Mouse (Mus musculus): Measurements from ENCODE around the gene Tbc1d14. TPM values are rescaled to one million over a fixed set of nuclear protein-coding genes. Genes with fewer than 3 reads are reported as not detected.

Tbc1d14 gene
- polyA plus RNA-seq, 1 experiment from 2014 or later, result 16.8 TPM

DNA sequence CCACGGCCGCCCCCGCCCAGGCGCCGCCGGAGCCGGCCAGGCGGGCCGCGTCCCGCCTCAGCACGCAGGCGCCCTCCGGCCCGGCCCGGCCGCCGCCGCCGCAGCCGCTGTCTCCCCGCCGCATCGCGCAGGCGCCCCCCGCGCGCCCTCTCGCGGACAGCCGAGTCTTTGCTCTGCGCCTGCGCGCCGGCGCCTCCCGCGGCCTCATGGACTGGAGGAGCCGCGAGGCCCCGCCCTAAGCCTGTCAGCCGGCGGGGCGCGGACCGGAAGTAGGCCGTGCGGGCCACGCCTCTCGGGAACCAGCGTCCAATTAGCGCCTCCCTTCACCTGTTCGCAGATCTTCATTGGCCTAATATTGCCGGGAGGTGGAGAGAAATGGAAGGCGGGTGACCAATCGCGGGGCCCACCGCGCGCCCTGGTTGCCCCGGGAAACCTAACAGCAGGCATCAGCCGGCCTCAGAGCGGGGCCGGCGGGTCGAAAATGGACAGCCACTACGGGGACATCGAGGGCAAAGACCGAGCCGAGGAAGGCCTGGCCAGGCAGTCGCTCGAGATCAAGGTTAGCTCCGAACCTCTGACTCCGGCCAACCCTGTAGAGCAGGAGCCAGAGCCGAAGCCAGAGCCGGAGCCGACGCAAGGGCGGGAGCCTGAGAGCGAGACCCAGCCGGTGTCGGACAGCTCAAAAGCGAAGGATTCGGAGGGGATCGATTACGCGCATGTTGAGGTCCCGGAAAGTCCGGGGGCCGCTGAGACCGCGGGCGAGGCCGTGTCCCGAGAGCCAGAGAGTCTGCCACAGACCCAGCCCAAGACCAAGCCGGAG is 108.7 kb downstream of the Tbc1d14 start, which contains the start of the genes Tada2b and Ccdc96:
Tada2b (minus strand) TSS at position 115 of the 820 bp plus-strand sequence.
Ccdc96 (plus strand) TSS at position 418 of the 820 bp plus-strand sequence.
- WGBS, result under 1% methylated on average over 93 of the region's 97 CpGs
- Histone ChIP-seq H3K4me2 (replicated peaks; ENCODE audit: low read depth) (peak within 1 kb of the TSS; percentile 92), H3K9me3 (ENCODE audit: control insufficient read depth) (no peaks in the 10 kb centered on the region), H3K27me3 (replicated peaks; ENCODE audit: control insufficient read depth, insufficient read depth, low read length) (no peaks in the 10 kb centered on the region), H3K4me3 (ENCODE audit: low read depth, low read length) (peak within 1 kb of the TSS; percentile 83), H3K36me3 (ENCODE audit: control insufficient read depth, insufficient read depth) (no peaks in the 10 kb centered on the region), H3K27ac (ENCODE audit: low read depth, low read length) (peak within 1 kb of the TSS; percentile 64), H3K4me1 (replicated peaks; ENCODE audit: control insufficient read depth, insufficient read depth, low read length) (peaks cover 9% of the 10 kb centered on the region; the same call in 1 of the 2 replicates), H3K9ac (ENCODE audit: low read depth, low read length) (peak within 1 kb of the TSS; percentile 82)
- TF ChIP-seq CTCF (IDR thresholded peaks at IDR 0.05; ENCODE audit: low read depth), result peak; percentile 75
- ATAC-seq, result peak; percentile 99

DNA sequence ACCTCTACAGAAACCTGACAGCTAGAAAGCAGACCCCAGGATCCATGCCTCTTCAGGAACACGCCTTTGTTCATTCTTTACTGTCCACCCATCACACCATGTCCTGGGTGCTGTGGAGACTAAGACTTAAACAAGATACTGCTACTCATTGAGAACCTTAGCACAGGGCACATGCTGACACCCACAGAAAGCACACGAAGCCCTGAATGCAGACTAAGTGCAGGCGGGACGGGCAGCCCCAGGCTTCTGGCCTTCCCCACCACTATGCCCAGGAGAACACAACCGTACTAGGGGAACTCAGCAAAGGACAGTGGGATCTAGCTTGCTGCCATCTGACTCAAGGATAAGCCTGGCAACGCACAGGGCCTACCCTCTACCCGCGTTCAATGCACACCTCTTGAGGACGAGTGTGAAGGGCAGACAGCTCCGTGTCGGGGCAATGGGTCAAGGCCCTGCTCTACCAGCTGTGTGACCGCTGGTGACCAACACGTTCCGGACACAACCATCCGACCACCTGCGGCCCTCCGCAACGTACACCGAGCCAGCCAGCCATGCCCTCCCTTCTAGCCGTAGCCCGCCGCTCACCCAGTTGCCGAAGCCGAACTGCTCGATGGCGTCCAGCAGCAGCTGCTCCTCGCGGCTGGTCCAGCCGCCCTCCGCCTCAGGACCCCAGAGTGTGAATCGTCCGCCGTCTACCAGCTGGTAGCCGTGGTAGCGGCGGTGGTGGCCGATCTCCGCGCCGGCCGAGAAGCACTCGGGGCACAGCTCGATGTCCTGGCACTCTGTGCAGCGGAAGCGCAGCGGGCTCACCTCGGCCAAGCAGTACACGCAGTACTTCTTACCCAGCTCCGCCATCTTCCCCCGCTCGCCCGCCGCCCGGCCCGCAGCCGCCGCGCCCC is 109.6 kb downstream of the Tbc1d14 start:
- H3K4me1 ChIP-seq (replicated peaks; ENCODE audit: control insufficient read depth, insufficient read depth, low read length), result peaks cover 9% of the 10 kb centered on the region; the same call in 1 of the 2 replicates
- no peaks in the 10 kb centered on the region for H3K36me3 ChIP-seq (ENCODE audit: control insufficient read depth, insufficient read depth)
- peak overlapping the region; percentile 82 for H3K9ac ChIP-seq (ENCODE audit: low read depth, low read length)
- under 1% methylated on average over 49 of the region's 58 CpGs for WGBS
- no peaks in the 10 kb centered on the region for H3K27me3 ChIP-seq (replicated peaks; ENCODE audit: control insufficient read depth, insufficient read depth, low read length)
- peak; percentile 48 for ATAC-seq
- peak overlapping the region; percentile 92 for H3K4me2 ChIP-seq (replicated peaks; ENCODE audit: low read depth)
- H3K4me3 ChIP-seq (ENCODE audit: low read depth, low read length), result peak overlapping the region; percentile 83
- TF ChIP-seq CTCF (IDR thresholded peaks at IDR 0.05; ENCODE audit: low read depth), result no peak
- H3K27ac ChIP-seq (ENCODE audit: low read depth, low read length), result peak overlapping the region; percentile 64
- H3K9me3 ChIP-seq (ENCODE audit: control insufficient read depth), result no peaks in the 10 kb centered on the region

DNA sequence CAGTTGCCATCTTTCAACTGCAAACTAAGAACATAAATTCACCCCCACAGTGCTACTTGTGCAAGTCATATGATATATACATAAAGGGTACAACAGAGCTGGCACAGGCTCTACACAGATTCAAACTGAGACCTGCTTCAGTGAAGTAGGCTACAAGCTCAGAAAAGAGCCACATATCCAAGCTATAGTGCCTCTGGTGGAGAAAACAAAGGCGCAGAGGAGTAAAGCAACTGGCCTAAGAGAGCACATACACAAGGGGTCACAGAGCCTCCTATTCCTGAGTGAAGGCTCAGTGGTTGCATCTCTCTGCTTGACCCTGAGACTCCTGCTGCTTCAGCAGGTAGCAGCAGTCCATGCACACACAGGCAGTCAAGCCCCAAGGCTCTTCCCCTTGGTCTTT is 112.0 kb downstream of the Tbc1d14 start:
- Histone ChIP-seq H3K27me3 (replicated peaks; ENCODE audit: control insufficient read depth, insufficient read depth, low read length) (no peaks in the 10 kb centered on the region), H3K4me3 (ENCODE audit: low read depth, low read length) (no peak overlapping the region), H3K27ac (ENCODE audit: low read depth, low read length) (no peak overlapping the region), H3K9ac (ENCODE audit: low read depth, low read length) (no peak overlapping the region), H3K9me3 (ENCODE audit: control insufficient read depth) (no peaks in the 10 kb centered on the region), H3K4me2 (replicated peaks; ENCODE audit: low read depth) (no peak overlapping the region), H3K36me3 (ENCODE audit: control insufficient read depth, insufficient read depth) (peaks cover 4% of the 10 kb centered on the region; the same call in 1 of the 2 replicates), H3K4me1 (replicated peaks; ENCODE audit: control insufficient read depth, insufficient read depth, low read length) (peaks cover 9% of the 10 kb centered on the region; the same call in 1 of the 2 replicates)
- no peak for ATAC-seq
- WGBS, result 82% methylated on average over 1 of the region's 1 CpGs
- peak; percentile 56 for TF ChIP-seq CTCF (IDR thresholded peaks at IDR 0.05; ENCODE audit: low read depth)

DNA sequence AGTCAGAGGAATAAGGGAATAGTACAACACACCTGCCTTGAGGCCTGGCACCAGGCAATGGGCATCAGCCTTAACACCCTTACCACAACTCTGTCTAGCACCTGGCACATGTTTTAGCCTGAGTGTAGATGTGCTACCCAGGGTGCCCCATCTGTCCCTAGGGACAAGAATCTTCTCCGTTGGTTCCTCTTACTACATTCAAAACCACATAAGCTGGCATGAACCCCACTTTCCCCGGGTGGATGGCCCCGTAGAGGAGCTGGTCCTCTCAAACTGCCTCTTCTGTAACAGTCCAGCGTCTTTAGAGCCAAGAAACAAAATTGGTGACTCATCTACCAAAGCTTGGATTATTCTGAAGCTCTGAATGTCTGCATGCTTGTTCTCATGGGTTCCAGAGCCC is 112.7 kb downstream of the Tbc1d14 start:
- Histone ChIP-seq H3K4me2 (replicated peaks; ENCODE audit: low read depth) (no peak overlapping the region), H3K4me3 (ENCODE audit: low read depth, low read length) (no peak overlapping the region), H3K27ac (ENCODE audit: low read depth, low read length) (no peak overlapping the region), H3K36me3 (ENCODE audit: control insufficient read depth, insufficient read depth) (peaks cover 7% of the 10 kb centered on the region; the same call in 1 of the 2 replicates), H3K9ac (ENCODE audit: low read depth, low read length) (no peak overlapping the region), H3K4me1 (replicated peaks; ENCODE audit: control insufficient read depth, insufficient read depth, low read length) (peaks cover 9% of the 10 kb centered on the region; the same call in 1 of the 2 replicates), H3K27me3 (replicated peaks; ENCODE audit: control insufficient read depth, insufficient read depth, low read length) (no peaks in the 10 kb centered on the region), H3K9me3 (ENCODE audit: control insufficient read depth) (no peaks in the 10 kb centered on the region)
- no peak for ATAC-seq
- 88% methylated on average over 4 of the region's 4 CpGs for WGBS
- no peak for TF ChIP-seq CTCF (IDR thresholded peaks at IDR 0.05; ENCODE audit: low read depth)

DNA sequence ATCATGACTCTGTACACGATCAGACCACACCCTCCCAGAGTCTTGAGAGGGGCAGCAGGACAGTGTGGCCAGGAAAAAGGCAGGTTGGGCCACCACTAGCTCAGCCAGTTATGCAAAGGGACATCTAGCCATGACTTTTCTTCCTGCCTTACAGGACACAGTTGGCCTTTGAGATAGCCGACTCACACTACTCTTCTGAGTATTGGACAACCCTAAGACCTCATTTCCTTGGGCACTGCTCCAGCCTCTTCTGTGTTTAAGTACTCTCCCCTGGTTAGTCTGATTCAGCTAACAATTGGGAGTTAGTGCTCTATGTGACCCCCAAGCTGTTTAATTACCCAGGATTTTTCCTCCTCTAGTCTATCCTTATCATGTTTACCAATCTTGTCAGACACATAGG is 113.3 kb downstream of the Tbc1d14 start:
- no peak for ATAC-seq
- peaks cover 12% of the 10 kb centered on the region; the same call in 1 of the 2 replicates for H3K36me3 ChIP-seq (ENCODE audit: control insufficient read depth, insufficient read depth)
- H3K4me3 ChIP-seq (ENCODE audit: low read depth, low read length), result no peak overlapping the region
- no peak overlapping the region for H3K4me2 ChIP-seq (replicated peaks; ENCODE audit: low read depth)
- peaks cover 7% of the 10 kb centered on the region; the same call in 1 of the 2 replicates for H3K4me1 ChIP-seq (replicated peaks; ENCODE audit: control insufficient read depth, insufficient read depth, low read length)
- no peaks in the 10 kb centered on the region for H3K9me3 ChIP-seq (ENCODE audit: control insufficient read depth)
- no peak overlapping the region for H3K9ac ChIP-seq (ENCODE audit: low read depth, low read length)
- no peak overlapping the region for H3K27ac ChIP-seq (ENCODE audit: low read depth, low read length)
- no peak for TF ChIP-seq CTCF (IDR thresholded peaks at IDR 0.05; ENCODE audit: low read depth)
- no peaks in the 10 kb centered on the region for H3K27me3 ChIP-seq (replicated peaks; ENCODE audit: control insufficient read depth, insufficient read depth, low read length)
- 63% methylated on average over 2 of the region's 2 CpGs for WGBS
